Mouse (Mus musculus) stomach, embryonic 15.5 days (tissue): ENCODE measurements around the gene H2al1a. TPM values are rescaled to one million over a fixed set of nuclear protein-coding genes. Genes with fewer than 3 reads are reported as not detected.
"Not testable (repeated sequence)": the region's sequence is repeated elsewhere in the genome, so short reads cannot be mapped to it uniquely, and the experiment has no call there.

Source experiments
- ATAC-seq: fragments of 200-750 bp; cut with Nextera tagmentation; 2 replicates; pipeline ENCODE4 v1.8.0; 2017; ENCODE audit warnings: low read depth, moderate number of reproducible peaks, moderate TSS enrichment; ENCODE audit not compliant: insufficient read depth, low FRiP score
- H3K27ac ChIP-seq: fragments of 300-500 bp; sonication (generic); 2 replicates; pipeline ENCODE4 v1.5.1; 2015; ENCODE audit warnings: mild to moderate bottlenecking, inconsistent platforms
- H3K27me3 ChIP-seq: fragments of 300-500 bp; sonication (generic); replicated peaks from 2 replicates; pipeline ENCODE4 v1.6.1; 2015; ENCODE audit warnings: inconsistent platforms
- H3K36me3 ChIP-seq: fragments of 300-500 bp; sonication (generic); 2 replicates; pipeline ENCODE4 v1.6.1; 2015; ENCODE audit warnings: inconsistent platforms
- H3K4me1 ChIP-seq: fragments of 300-500 bp; sonication (generic); 2 replicates; pipeline ENCODE4 v1.6.1; 2015; ENCODE audit warnings: inconsistent platforms
- H3K4me2 ChIP-seq: fragments of 300-500 bp; sonication (generic); 2 replicates; pipeline ENCODE4 v1.6.1; 2015; ENCODE audit warnings: mild to moderate bottlenecking, inconsistent platforms
- H3K4me3 ChIP-seq: fragments of 300-500 bp; sonication (generic); replicated peaks from 2 replicates; pipeline ENCODE4 v1.5.1; 2015; ENCODE audit warnings: inconsistent platforms
- H3K9ac ChIP-seq: fragments of 300-500 bp; sonication (generic); 2 replicates; pipeline ENCODE4 v1.6.1; 2015; ENCODE audit warnings: inconsistent platforms
- H3K9me3 ChIP-seq: fragments of 300-500 bp; sonication (generic); 2 replicates; pipeline ENCODE4 v1.6.1; 2016; ENCODE audit warnings: inconsistent platforms
- WGBS: fragments of 180-500 bp; shearing (Covaris S2); methylation state at CpG from one replicate; pipeline ENCODE4 v1.1.7; 2015; 5-methylcytosine and 5-hydroxymethylcytosine counted together
- polyA plus RNA-seq: library from polyadenylated mRNA; unstranded; fragments of >200 nt; fragmentation: Nextera tagmentation; extraction: Ambion mirVana; gene quantifications from 2 replicates; pipeline ENCODE4 v1.2.1, GENCODE M21; 2015

The H2al1a gene
- polyA plus RNA-seq, 1 experiment from 2014 or later = not detected

DNA sequence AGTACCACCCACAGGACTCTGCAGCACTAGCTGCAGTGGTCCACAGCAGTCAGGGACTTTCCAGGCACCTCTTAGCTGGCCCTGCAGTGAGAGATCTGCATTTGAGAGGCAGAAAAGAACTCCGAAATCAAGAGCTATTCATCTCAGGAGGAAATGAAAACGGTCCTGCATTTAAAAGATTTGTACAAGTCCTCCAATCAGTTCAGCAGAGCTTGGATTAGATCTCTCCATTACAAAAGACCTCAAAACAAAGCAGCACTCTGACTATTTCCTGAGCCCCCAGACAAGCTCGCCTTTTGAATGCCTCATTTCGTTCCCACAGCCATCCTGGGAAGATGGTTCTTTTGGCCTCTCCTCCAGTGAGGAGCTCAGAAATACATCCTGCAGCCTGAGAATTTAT is 9.8 kb upstream of the H2al1a start:
- Histone ChIP-seq H3K9me3 (no peaks in the 10 kb centered on the region), H3K36me3 (no peaks in the 10 kb centered on the region), H3K9ac (no peak overlapping the region), H3K4me3 (no peak overlapping the region), H3K4me2 (no peak overlapping the region), H3K27ac (no peak overlapping the region), H3K27me3 (0 out of 2 replicates have a peak, but pooled peaks cover 5% of the 10 kb centered on the region), H3K4me1 (0 out of 2 replicates have a peak, but pooled peaks cover 3% of the 10 kb centered on the region)
- ATAC-seq = no peak
- 74% methylated on average over 4 of the region's 4 CpGs for WGBS

DNA sequence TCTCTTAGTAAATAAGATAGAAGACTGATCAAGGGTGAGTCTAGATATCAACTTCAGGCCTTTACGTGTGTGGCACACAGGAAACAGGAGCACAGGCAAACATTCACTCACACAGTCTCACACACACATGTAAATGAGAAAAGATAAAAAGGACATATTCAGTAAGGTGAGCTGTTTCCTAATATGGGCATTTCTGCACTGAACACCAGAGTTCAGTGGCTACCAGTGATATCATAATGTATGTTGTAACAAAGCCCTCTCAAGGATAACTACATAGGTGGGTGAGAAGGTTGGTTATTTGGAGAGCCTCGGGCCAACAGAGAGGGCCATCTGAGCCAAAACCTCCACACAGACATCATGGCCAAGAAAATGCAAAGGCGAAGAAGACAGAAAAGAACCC is 3.1 kb downstream of the H2al1a start, which contains the start of gene H2al1b:
TSS of gene H2al1b (plus strand) at position 301 of the 400 bp plus-strand sequence.
- H3K9me3 ChIP-seq, H3K4me1 ChIP-seq, H3K4me2 ChIP-seq, ATAC-seq, H3K4me3 ChIP-seq, H3K36me3 ChIP-seq, H3K27me3 ChIP-seq, H3K9ac ChIP-seq, H3K27ac ChIP-seq: not testable (repeated sequence)
- 91% methylated on average over 1 of the region's 3 CpGs for WGBS

DNA sequence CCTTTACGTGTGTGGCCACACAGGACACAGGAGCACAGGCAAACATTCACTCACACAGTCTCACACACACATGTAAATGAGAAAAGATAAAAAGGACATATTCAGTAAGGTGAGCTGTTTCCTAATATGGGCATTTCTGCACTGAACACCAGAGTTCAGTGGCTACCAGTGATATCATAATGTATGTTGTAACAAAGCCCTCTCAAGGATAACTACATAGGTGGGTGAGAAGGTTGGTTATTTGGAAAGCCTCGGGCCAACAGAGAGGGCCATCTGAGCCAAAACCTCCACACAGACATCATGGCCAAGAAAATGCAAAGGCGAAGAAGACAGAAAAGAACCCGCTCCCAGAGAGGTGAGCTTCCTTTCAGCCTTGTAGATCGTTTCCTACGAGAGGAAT is 6.3 kb downstream of the H2al1a start, which contains the start of gene H2al1c:
TSS of gene H2al1c (plus strand) at position 301 of the 400 bp plus-strand sequence.
- 90% methylated on average over 1 of the region's 6 CpGs for WGBS
- H3K27ac ChIP-seq = not testable (repeated sequence)

DNA sequence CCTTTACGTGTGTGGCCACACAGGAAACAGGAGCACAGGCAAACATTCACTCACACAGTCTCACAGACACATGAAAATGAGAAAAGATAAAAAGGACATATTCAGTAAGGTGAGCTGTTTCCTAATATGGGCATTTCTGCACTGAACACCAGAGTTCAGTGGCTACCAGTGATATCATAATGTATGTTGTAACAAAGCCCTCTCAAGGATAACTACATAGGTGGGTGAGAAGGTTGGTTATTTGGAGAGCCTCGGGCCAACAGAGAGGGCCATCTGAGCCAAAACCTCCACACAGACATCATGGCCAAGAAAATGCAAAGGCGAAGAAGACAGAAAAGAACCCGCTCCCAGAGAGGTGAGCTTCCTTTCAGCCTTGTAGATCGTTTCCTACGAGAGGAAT is 9.5 kb downstream of the H2al1a start, which contains the start of gene H2al1d:
TSS of gene H2al1d (plus strand) at position 301 of the 400 bp plus-strand sequence.
- not testable (repeated sequence) for H3K9me3 ChIP-seq, H3K27ac ChIP-seq, H3K4me2 ChIP-seq, H3K9ac ChIP-seq, H3K36me3 ChIP-seq, ATAC-seq, H3K27me3 ChIP-seq, H3K4me3 ChIP-seq, H3K4me1 ChIP-seq
- no CpG with 5 or more reads among the region's 6 CpGs for WGBS

More for the DNA sequence above, 6.3 kb downstream of the H2al1a start, which contains the start of gene H2al1c:
- H3K9me3 ChIP-seq, H3K9ac ChIP-seq, ATAC-seq, H3K4me3 ChIP-seq, H3K27me3 ChIP-seq, H3K36me3 ChIP-seq, H3K4me1 ChIP-seq, H3K4me2 ChIP-seq: not testable (repeated sequence)

DNA sequence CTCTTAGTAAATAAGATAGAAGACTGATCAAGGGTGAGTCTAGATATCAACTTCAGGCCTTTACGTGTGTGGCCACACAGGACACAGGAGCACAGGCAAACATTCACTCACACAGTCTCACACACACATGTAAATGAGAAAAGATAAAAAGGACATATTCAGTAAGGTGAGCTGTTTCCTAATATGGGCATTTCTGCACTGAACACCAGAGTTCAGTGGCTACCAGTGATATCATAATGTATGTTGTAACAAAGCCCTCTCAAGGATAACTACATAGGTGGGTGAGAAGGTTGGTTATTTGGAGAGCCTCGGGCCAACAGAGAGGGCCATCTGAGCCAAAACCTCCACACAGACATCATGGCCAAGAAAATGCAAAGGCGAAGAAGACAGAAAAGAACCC is 12.6 kb downstream of the H2al1a start, which contains the start of gene H2al1e:
TSS of gene H2al1e (plus strand) at position 301 of the 400 bp plus-strand sequence.
- H3K27me3 ChIP-seq, H3K27ac ChIP-seq, H3K9ac ChIP-seq, H3K4me1 ChIP-seq, ATAC-seq, H3K9me3 ChIP-seq, H3K4me2 ChIP-seq, H3K4me3 ChIP-seq, H3K36me3 ChIP-seq: not testable (repeated sequence)
- no CpG with 5 or more reads among the region's 3 CpGs for WGBS

DNA sequence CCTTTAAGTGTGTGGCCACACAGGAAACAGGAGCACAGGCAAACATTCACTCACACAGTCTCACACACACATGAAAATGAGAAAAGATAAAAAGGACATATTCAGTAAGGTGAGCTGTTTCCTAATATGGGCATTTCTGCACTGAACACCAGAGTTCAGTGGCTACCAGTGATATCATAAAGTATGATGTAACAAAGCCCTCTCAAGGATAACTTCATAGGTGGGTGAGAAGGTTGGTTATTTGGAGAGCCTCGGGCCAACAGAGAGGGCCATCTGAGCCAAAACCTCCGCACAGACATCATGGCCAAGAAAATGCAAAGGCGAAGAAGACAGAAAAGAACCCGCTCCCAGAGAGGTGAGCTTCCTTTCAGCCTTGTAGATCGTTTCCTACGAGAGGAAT is 15.8 kb downstream of the H2al1a start, which contains the start of gene H2al1f:
TSS of gene H2al1f (plus strand) at position 301 of the 400 bp plus-strand sequence.
- not testable (repeated sequence) for H3K27me3 ChIP-seq, H3K4me3 ChIP-seq, H3K9ac ChIP-seq, ATAC-seq, H3K4me1 ChIP-seq, H3K9me3 ChIP-seq, H3K36me3 ChIP-seq, H3K27ac ChIP-seq, H3K4me2 ChIP-seq
- WGBS = no CpG with 5 or more reads among the region's 6 CpGs

DNA sequence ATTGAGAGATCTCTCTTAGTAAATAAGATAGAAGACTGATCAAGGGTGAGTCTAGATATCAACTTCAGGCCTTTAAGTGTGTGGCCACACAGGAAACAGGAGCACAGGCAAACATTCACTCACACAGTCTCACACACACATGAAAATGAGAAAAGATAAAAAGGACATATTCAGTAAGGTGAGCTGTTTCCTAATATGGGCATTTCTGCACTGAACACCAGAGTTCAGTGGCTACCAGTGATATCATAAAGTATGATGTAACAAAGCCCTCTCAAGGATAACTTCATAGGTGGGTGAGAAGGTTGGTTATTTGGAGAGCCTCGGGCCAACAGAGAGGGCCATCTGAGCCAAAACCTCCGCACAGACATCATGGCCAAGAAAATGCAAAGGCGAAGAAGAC is 18.9 kb downstream of the H2al1a start, which contains the start of gene H2al1g:
TSS of gene H2al1g (plus strand) at position 301 of the 400 bp plus-strand sequence.
- ATAC-seq, H3K27ac ChIP-seq, H3K4me2 ChIP-seq, H3K36me3 ChIP-seq, H3K4me3 ChIP-seq, H3K4me1 ChIP-seq, H3K9ac ChIP-seq, H3K27me3 ChIP-seq, H3K9me3 ChIP-seq: not testable (repeated sequence)
- no CpG with 5 or more reads among the region's 3 CpGs for WGBS

DNA sequence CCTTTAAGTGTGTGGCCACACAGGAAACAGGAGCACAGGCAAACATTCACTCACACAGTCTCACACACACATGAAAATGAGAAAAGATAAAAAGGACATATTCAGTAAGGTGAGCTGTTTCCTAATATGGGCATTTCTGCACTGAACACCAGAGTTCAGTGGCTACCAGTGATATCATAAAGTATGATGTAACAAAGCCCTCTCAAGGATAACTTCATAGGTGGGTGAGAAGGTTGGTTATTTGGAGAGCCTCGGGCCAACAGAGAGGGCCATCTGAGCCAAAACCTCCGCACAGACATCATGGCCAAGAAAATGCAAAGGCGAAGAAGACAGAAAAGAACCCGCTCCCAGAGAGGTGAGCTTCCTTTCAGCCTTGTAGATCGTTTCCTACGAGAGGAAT is 22.1 kb downstream of the H2al1a start, which contains the start of gene H2al1h:
TSS of gene H2al1h (plus strand) at position 301 of the 400 bp plus-strand sequence.
- WGBS = no CpG with 5 or more reads among the region's 6 CpGs
- not testable (repeated sequence) for H3K27ac ChIP-seq, H3K9me3 ChIP-seq, H3K36me3 ChIP-seq, H3K9ac ChIP-seq, H3K4me2 ChIP-seq, H3K4me1 ChIP-seq, H3K4me3 ChIP-seq, H3K27me3 ChIP-seq, ATAC-seq

DNA sequence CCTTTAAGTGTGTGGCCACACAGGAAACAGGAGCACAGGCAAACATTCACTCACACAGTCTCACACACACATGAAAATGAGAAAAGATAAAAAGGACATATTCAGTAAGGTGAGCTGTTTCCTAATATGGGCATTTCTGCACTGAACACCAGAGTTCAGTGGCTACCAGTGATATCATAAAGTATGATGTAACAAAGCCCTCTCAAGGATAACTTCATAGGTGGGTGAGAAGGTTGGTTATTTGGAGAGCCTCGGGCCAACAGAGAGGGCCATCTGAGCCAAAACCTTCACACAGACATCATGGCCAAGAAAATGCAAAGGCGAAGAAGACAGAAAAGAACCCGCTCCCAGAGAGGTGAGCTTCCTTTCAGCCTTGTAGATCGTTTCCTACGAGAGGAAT is 25.3 kb downstream of the H2al1a start, which contains the start of gene H2al1i:
TSS of gene H2al1i (plus strand) at position 301 of the 400 bp plus-strand sequence.
- H3K4me2 ChIP-seq, H3K27me3 ChIP-seq, H3K9ac ChIP-seq, ATAC-seq, H3K4me1 ChIP-seq, H3K27ac ChIP-seq, H3K9me3 ChIP-seq, H3K36me3 ChIP-seq, H3K4me3 ChIP-seq: not testable (repeated sequence)
- 87% methylated on average over 2 of the region's 5 CpGs for WGBS

DNA sequence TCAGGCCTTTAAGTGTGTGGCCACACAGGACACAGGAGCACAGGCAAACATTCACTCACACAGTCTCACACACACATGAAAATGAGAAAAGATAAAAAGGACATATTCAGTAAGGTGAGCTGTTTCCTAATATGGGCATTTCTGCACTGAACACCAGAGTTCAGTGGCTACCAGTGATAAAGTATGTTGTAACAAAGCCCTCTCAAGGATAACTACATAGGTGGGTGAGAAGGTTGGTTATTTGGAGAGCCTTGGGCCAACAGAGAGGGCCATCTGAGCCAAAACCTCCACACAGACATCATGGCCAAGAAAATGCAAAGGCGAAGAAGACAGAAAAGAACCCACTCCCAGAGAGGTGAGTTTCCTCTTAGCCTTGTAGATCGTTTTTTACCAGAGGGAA is 28.5 kb downstream of the H2al1a start, which contains the start of gene H2al1j:
TSS of gene H2al1j (plus strand) at position 301 of the 400 bp plus-strand sequence.
- not testable (repeated sequence) for H3K9ac ChIP-seq, H3K4me3 ChIP-seq, H3K36me3 ChIP-seq, H3K9me3 ChIP-seq, H3K4me2 ChIP-seq, H3K27me3 ChIP-seq, H3K4me1 ChIP-seq, H3K27ac ChIP-seq, ATAC-seq
- 83% methylated on average over 2 of the region's 2 CpGs for WGBS

DNA sequence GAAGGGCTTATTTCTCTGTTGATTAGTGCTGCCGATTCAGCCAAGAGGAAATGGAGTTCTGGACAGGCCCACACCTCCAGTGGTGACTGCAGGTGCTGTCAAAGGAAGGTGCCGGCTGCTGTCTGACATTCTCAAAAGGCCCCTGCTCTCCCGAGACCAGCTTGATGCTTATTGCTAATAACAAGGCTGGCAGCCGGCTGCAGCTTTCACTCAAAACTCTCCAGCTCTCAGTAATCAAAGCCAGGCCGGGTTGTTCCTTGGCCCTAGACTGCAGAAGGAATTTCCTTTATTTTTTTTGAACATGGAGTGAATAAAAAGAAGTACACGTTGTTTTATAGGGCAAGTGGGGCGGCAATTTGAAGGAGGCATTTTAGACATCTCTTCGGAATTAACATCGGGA is 46.7 kb downstream of the H2al1a start:
- no peak overlapping the region for H3K9ac ChIP-seq
- no peak for ATAC-seq
- 69% methylated on average over 9 of the region's 9 CpGs for WGBS
- no peak overlapping the region for H3K4me2 ChIP-seq
- no peaks in the 10 kb centered on the region for H3K36me3 ChIP-seq
- no peaks in the 10 kb centered on the region for H3K4me1 ChIP-seq
- no peaks in the 10 kb centered on the region for H3K9me3 ChIP-seq
- no peak overlapping the region for H3K4me3 ChIP-seq
- no peaks in the 10 kb centered on the region for H3K27me3 ChIP-seq
- H3K27ac ChIP-seq = no peak overlapping the region

DNA sequence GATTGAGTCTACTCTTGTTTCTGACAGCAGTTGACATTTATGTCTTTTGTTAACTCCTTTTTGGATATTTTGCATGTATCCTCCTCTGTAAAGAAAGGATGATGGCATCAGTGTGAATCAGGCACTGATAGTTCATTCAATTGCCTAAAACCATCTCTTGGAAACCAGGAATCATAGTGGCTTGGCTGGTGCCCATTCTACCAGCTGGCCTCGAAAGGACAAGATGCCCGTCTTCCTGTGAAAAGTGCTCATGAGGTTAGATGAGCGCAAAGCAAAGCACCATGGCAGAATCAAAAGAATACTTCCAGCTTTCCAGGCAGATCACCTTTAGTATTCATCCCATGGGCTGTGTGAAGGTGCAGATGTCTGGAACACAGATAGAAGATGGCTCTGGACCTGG is 47.7 kb downstream of the H2al1a start:
- no peaks in the 10 kb centered on the region for H3K36me3 ChIP-seq
- H3K27ac ChIP-seq = no peak overlapping the region
- H3K4me1 ChIP-seq = no peaks in the 10 kb centered on the region
- 87% methylated on average over 3 of the region's 3 CpGs for WGBS
- no peak overlapping the region for H3K9ac ChIP-seq
- H3K4me2 ChIP-seq = no peak overlapping the region
- H3K4me3 ChIP-seq = no peak overlapping the region
- no peaks in the 10 kb centered on the region for H3K27me3 ChIP-seq
- no peak for ATAC-seq
- H3K9me3 ChIP-seq = no peaks in the 10 kb centered on the region
